Mouse (Mus musculus): ENCODE results near the gene Ndrg4. TPM values are rescaled to one million over a fixed set of nuclear protein-coding genes. Genes with fewer than 3 reads are reported as not detected.

The Ndrg4 gene
- polyA plus RNA-seq, 1 experiment, result 1.2 TPM

GRCm38 (mm10) chr8:95704538-95704937 is 27.8 kb downstream of the Ndrg4 start:
- Histone ChIP-seq H3K4me3 (ENCODE audit: extremely low read depth, insufficient read depth, insufficient read length) (no peak overlapping the region), H3K27ac (ENCODE audit: insufficient read depth, low read length) (no peak overlapping the region), H3K36me3 (ENCODE audit: control insufficient read depth, insufficient read depth, low read length) (no peaks in the 10 kb centered on the region), H3K4me1 (ENCODE audit: control insufficient read depth, insufficient read depth, insufficient read length) (no peaks in the 10 kb centered on the region; the same call in 1 of the 2 replicates), H3K27me3 (ENCODE audit: control insufficient read depth, insufficient read depth, low read length) (peaks cover 2% of the 10 kb centered on the region; the same call in 1 of the 2 replicates)
- TF ChIP-seq CTCF (IDR thresholded peaks at IDR 0.05; ENCODE audit: extremely low read depth, insufficient read depth, insufficient read length, insufficient replicate concordance), result no peak
- WGBS, result 86% methylated on average over 3 of the region's 3 CpGs
- DNase-seq (ENCODE audit: low read depth in 1 of 2, low spot score in 2 of 2), result no peak

- H3K27me3 ChIP-seq (ENCODE audit: control insufficient read depth, insufficient read depth, low read length), result 0 out of 2 replicates have a peak, but pooled peaks cover 2% of the 10 kb centered on the region
- H3K4me3 ChIP-seq (ENCODE audit: extremely low read depth, insufficient read depth, insufficient read length), result no peak overlapping the region
- TF ChIP-seq POLR2A (IDR thresholded peaks at IDR 0.05; ENCODE audit: low read depth, low read length), result no peak
- no peak for TF ChIP-seq CTCF (IDR thresholded peaks at IDR 0.05; ENCODE audit: extremely low read depth, insufficient read depth, insufficient read length, insufficient replicate concordance)
- WGBS, result 91% methylated on average over 7 of the region's 7 CpGs
- DNase-seq (ENCODE audit: low read depth in 1 of 2, low spot score in 2 of 2), result no peak
- H3K36me3 ChIP-seq (ENCODE audit: control insufficient read depth, insufficient read depth, low read length), result no peaks in the 10 kb centered on the region
- H3K4me1 ChIP-seq (ENCODE audit: control insufficient read depth, insufficient read depth, insufficient read length), result no peaks in the 10 kb centered on the region
- no peak overlapping the region for H3K27ac ChIP-seq (ENCODE audit: insufficient read depth, low read length)
These were observed 32.8 kb downstream of the Ndrg4 start for GRCm38 (mm10) chr8:95709579-95709978.

DNA sequence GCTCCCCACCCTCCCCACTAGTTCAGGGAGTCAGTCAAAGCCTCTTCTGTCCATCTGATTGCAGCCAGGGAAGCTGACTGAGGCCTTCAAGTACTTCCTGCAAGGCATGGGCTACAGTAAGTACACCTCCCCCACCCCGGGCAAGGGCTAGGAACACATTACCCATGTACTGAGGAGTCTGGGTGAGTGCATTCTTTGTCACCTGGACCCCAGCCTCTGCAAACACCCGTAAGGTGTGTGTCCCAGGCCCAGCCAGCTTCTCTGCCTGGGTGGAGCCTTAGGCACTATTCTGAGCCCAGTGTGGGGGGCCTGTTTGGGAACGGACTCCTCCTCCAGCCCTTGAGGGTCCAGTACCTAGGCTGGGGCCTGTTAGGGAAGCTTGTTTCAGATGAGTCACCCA is 34.2 kb downstream of the Ndrg4 start:
- no peaks in the 10 kb centered on the region; the same call in 1 of the 2 replicates for H3K4me1 ChIP-seq (ENCODE audit: control insufficient read depth, insufficient read depth, insufficient read length)
- WGBS, result 75% methylated on average over 3 of the region's 3 CpGs
- H3K27ac ChIP-seq (ENCODE audit: insufficient read depth, low read length), result no peak overlapping the region
- H3K36me3 ChIP-seq (ENCODE audit: control insufficient read depth, insufficient read depth, low read length), result no peaks in the 10 kb centered on the region
- DNase-seq (ENCODE audit: low read depth in 1 of 2, low spot score in 2 of 2), result no peak
- H3K27me3 ChIP-seq (ENCODE audit: control insufficient read depth, insufficient read depth, low read length), result no peaks in the 10 kb centered on the region
- H3K4me3 ChIP-seq (ENCODE audit: extremely low read depth, insufficient read depth, insufficient read length), result no peak overlapping the region
- TF ChIP-seq POLR2A (IDR thresholded peaks at IDR 0.05; ENCODE audit: low read depth, low read length) (no peak), CTCF (IDR thresholded peaks at IDR 0.05; ENCODE audit: extremely low read depth, insufficient read depth, insufficient read length, insufficient replicate concordance) (no peak)

DNA sequence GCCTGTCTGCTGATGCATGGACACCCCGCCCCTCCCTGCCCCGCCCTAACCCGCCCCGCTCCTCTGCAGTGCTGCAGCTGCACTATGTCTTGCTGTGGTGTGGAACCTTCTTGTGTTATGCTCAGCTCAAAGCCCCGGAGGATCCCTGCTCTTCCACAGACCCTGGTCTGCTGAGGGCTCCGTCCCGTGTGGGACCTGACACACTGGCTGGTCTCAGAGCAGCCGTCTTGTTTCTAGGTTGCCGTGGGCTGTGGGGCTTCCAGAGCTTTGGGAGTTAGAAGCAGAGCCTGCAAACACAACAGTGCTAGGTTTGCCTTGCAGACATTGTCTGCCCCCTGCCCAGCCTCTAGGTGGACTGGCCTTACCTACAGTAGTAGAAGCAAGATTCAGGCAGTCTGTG is 35.6 kb downstream of the Ndrg4 start:
- 82% methylated on average over 9 of the region's 9 CpGs for WGBS
- Histone ChIP-seq H3K4me3 (ENCODE audit: extremely low read depth, insufficient read depth, insufficient read length) (no peak overlapping the region), H3K4me1 (ENCODE audit: control insufficient read depth, insufficient read depth, insufficient read length) (peaks cover 6% of the 10 kb centered on the region; the same call in 1 of the 2 replicates)

GRCm38 (mm10) chr8:95713100-95714010 is 36.6 kb downstream of the Ndrg4 start:
- Histone ChIP-seq H3K36me3 (ENCODE audit: control insufficient read depth, insufficient read depth, low read length) (peaks cover 5% of the 10 kb centered on the region; the same call in 1 of the 2 replicates), H3K4me1 (ENCODE audit: control insufficient read depth, insufficient read depth, insufficient read length) (peaks cover 6% of the 10 kb centered on the region; the same call in 1 of the 2 replicates), H3K4me3 (ENCODE audit: extremely low read depth, insufficient read depth, insufficient read length) (no peak overlapping the region), H3K27me3 (ENCODE audit: control insufficient read depth, insufficient read depth, low read length) (no peaks in the 10 kb centered on the region), H3K27ac (ENCODE audit: insufficient read depth, low read length) (no peak overlapping the region)
- WGBS, result 77% methylated on average over 19 of the region's 19 CpGs
- TF ChIP-seq CTCF (IDR thresholded peaks at IDR 0.05; ENCODE audit: extremely low read depth, insufficient read depth, insufficient read length, insufficient replicate concordance) (peak; percentile 57; the same call in 1 of the 2 replicates), POLR2A (IDR thresholded peaks at IDR 0.05; ENCODE audit: low read depth, low read length) (no peak)
- peak; percentile 52 to 71 for DNase-seq (ENCODE audit: low read depth in 1 of 2, low spot score in 2 of 2)

More for the DNA sequence above, 35.6 kb downstream of the Ndrg4 start:
- Histone ChIP-seq H3K27ac (ENCODE audit: insufficient read depth, low read length) (no peak overlapping the region), H3K36me3 (ENCODE audit: control insufficient read depth, insufficient read depth, low read length) (no peaks in the 10 kb centered on the region), H3K27me3 (ENCODE audit: control insufficient read depth, insufficient read depth, low read length) (no peaks in the 10 kb centered on the region)
- TF ChIP-seq POLR2A (IDR thresholded peaks at IDR 0.05; ENCODE audit: low read depth, low read length), result no peak
- TF ChIP-seq CTCF (IDR thresholded peaks at IDR 0.05; ENCODE audit: extremely low read depth, insufficient read depth, insufficient read length, insufficient replicate concordance), result no peak
- no peak for DNase-seq (ENCODE audit: low read depth in 1 of 2, low spot score in 2 of 2)

DNA sequence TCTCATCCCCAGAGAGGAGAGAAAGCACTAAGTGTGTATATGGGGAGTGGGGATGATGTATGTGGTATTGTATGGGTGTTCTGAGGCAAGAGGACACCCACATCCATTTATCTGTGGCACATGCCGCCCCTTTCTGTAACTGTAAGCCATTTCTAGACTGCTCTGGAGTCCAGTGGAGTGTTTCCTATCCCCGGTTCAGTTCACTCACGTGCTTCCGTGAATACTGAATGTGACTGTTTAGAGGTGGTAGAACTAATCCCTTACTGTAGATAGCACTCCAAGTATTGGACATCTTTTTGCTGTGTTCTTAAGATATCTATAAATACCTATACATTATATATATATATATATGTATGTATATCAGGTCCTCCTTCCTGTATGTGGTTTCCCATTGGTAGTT is 37.6 kb downstream of the Ndrg4 start:
- Histone ChIP-seq H3K36me3 (ENCODE audit: control insufficient read depth, insufficient read depth, low read length) (peaks cover 8% of the 10 kb centered on the region), H3K4me1 (ENCODE audit: control insufficient read depth, insufficient read depth, insufficient read length) (peaks cover 6% of the 10 kb centered on the region; the same call in 1 of the 2 replicates)
- TF ChIP-seq CTCF (IDR thresholded peaks at IDR 0.05; ENCODE audit: extremely low read depth, insufficient read depth, insufficient read length, insufficient replicate concordance) (no peak), POLR2A (IDR thresholded peaks at IDR 0.05; ENCODE audit: low read depth, low read length) (no peak)

More for the DNA sequence above, 37.6 kb downstream of the Ndrg4 start:
- Histone ChIP-seq H3K27me3 (ENCODE audit: control insufficient read depth, insufficient read depth, low read length) (no peaks in the 10 kb centered on the region), H3K4me3 (ENCODE audit: extremely low read depth, insufficient read depth, insufficient read length) (no peak overlapping the region), H3K27ac (ENCODE audit: insufficient read depth, low read length) (no peak overlapping the region)
- DNase-seq (ENCODE audit: low read depth in 1 of 2, low spot score in 2 of 2), result no peak
- WGBS, result 95% methylated on average over 4 of the region's 4 CpGs
